Mouse (Mus musculus) spleen, postnatal 14 days (tissue): ENCODE measurements around the gene Jag2.

Source experiments
- DNase-seq, 2 experiments: peaks; one replicate each; pipeline ENCODE4 v3.0.0; 2021 to 2022; ENCODE audit warnings: low spot score in 2 of 2

Gene Jag2

GRCm38 (mm10) chr12:112868178-112869087, 61.1 kb downstream of the Jag2 start, which contains the start of gene Gpr132:
Gpr132 (minus strand) TSS chr12:112868228.
- no peak for DNase-seq

- DNase-seq, result no peak
Observed at GRCm38 (mm10) chr12:112867106-112867674, 62.4 kb downstream of the Jag2 start.

- DNase-seq, result no peak
Observed at GRCm38 (mm10) chr12:112866467-112867080, 63.0 kb downstream of the Jag2 start.

GRCm38 (mm10) chr12:112864804-112865203, 64.8 kb downstream of the Jag2 start:
- DNase-seq, result no peak

- DNase-seq, result no peak
Observed at GRCm38 (mm10) chr12:112861911-112862321, 67.7 kb downstream of the Jag2 start.

GRCm38 (mm10) chr12:112860765-112861164, 68.8 kb downstream of the Jag2 start:
- DNase-seq, result no peak

- peak in 1 of 2 experiments; percentile 50 for DNase-seq
Observed at GRCm38 (mm10) chr12:112859930-112860329, 69.6 kb downstream of the Jag2 start.

GRCm38 (mm10) chr12:112858581-112859336, 70.8 kb downstream of the Jag2 start:
- no peak for DNase-seq
